Mouse (Mus musculus): ENCODE results near the gene Ifrd2.

Gene Ifrd2

GRCm38 (mm10) chr9:107598385-107598784 is 10.9 kb downstream of the Ifrd2 start:
- DNase-seq (ENCODE audit: low spot score in 2 of 2), result no peak

- DNase-seq (ENCODE audit: low spot score in 2 of 2), result no peak
Measured at GRCm38 (mm10) chr9:107599433-107599832, 12.0 kb downstream of the Ifrd2 start.

GRCm38 (mm10) chr9:107599842-107600241 is 12.4 kb downstream of the Ifrd2 start:
- no peak for DNase-seq (ENCODE audit: low spot score in 2 of 2)

GRCm38 (mm10) chr9:107600745-107601144 is 13.3 kb downstream of the Ifrd2 start:
- no peak for DNase-seq (ENCODE audit: low spot score in 2 of 2)

- no peak for DNase-seq (ENCODE audit: low spot score in 2 of 2)
Measured at GRCm38 (mm10) chr9:107601275-107601674, 13.8 kb downstream of the Ifrd2 start.

GRCm38 (mm10) chr9:107602068-107602648 is 14.7 kb downstream of the Ifrd2 start:
- DNase-seq (ENCODE audit: low spot score in 2 of 2), result peak; percentile 84 to 91

- DNase-seq (ENCODE audit: low spot score in 2 of 2), result no peak
Measured at GRCm38 (mm10) chr9:107603251-107603650, 15.8 kb downstream of the Ifrd2 start.

GRCm38 (mm10) chr9:107605041-107605661 is 17.7 kb downstream of the Ifrd2 start:
- no peak for DNase-seq (ENCODE audit: low spot score in 2 of 2)

GRCm38 (mm10) chr9:107606591-107606990 is 19.1 kb downstream of the Ifrd2 start:
- no peak for DNase-seq (ENCODE audit: low spot score in 2 of 2)

GRCm38 (mm10) chr9:107607036-107607435 is 19.6 kb downstream of the Ifrd2 start:
- no peak for DNase-seq (ENCODE audit: low spot score in 2 of 2)

GRCm38 (mm10) chr9:107607653-107608245 is 20.3 kb downstream of the Ifrd2 start:
- no peak for DNase-seq (ENCODE audit: low spot score in 2 of 2)

GRCm38 (mm10) chr9:107608741-107609432 is 21.4 kb downstream of the Ifrd2 start, which contains the start of gene Sema3b:
Gene Sema3b (minus strand): TSS chr9:107609229.
- no peak for DNase-seq (ENCODE audit: low spot score in 2 of 2)

- DNase-seq (ENCODE audit: low spot score in 2 of 2), result no peak
Measured at GRCm38 (mm10) chr9:107609433-107609830, 22.0 kb downstream of the Ifrd2 start.

GRCm38 (mm10) chr9:107611456-107612190 is 24.2 kb downstream of the Ifrd2 start:
- peak; percentile 65 to 73 for DNase-seq (ENCODE audit: low spot score in 2 of 2)

- DNase-seq (ENCODE audit: low spot score in 2 of 2), result peak; percentile 97 to 99
Measured at GRCm38 (mm10) chr9:107612191-107612944, 24.9 kb downstream of the Ifrd2 start.

GRCm38 (mm10) chr9:107612945-107613569 is 25.6 kb downstream of the Ifrd2 start:
- no peak for DNase-seq (ENCODE audit: low spot score in 2 of 2)

GRCm38 (mm10) chr9:107615035-107615434 is 27.6 kb downstream of the Ifrd2 start:
- DNase-seq (ENCODE audit: low spot score in 2 of 2), result peak in 1 of 2 experiments; percentile 51

GRCm38 (mm10) chr9:107617461-107617860 is 30.0 kb downstream of the Ifrd2 start:
- DNase-seq (ENCODE audit: low spot score in 2 of 2), result no peak

- peak in 1 of 2 experiments; percentile 27 for DNase-seq (ENCODE audit: low spot score in 2 of 2)
Measured at GRCm38 (mm10) chr9:107618098-107618497, 30.7 kb downstream of the Ifrd2 start.

GRCm38 (mm10) chr9:107618778-107619545 is 31.5 kb downstream of the Ifrd2 start:
- peak; percentile 67 to 74 for DNase-seq (ENCODE audit: low spot score in 2 of 2)
